Mouse (Mus musculus) midbrain, embryonic 13.5 days (tissue): ENCODE data around the gene Gabrb1. TPM values are rescaled to one million over a fixed set of nuclear protein-coding genes. Genes with fewer than 3 reads are reported as not detected.
A peak's percentile ranks its signal among the peaks of the same experiment; 100 is the strongest.

Source experiments
- ATAC-seq: fragments of 200-750 bp; cut with Nextera tagmentation; 2 replicates; pipeline ENCODE4 v1.8.0; 2017; ENCODE audit warnings: mild to moderate bottlenecking, moderate TSS enrichment, moderate library complexity
- H3K27ac ChIP-seq: fragments of 300-500 bp; sonication (generic); 2 replicates; pipeline ENCODE4 v1.5.1; 2015; ENCODE audit warnings: inconsistent platforms, mild to moderate bottlenecking, moderate library complexity
- H3K27me3 ChIP-seq: fragments of 300-500 bp; sonication (generic); 2 replicates; pipeline ENCODE4 v1.6.1; 2015; ENCODE audit warnings: mild to moderate bottlenecking, inconsistent platforms
- H3K36me3 ChIP-seq: fragments of 300-500 bp; sonication (generic); 2 replicates; pipeline ENCODE4 v1.6.1; 2015; ENCODE audit warnings: mild to moderate bottlenecking, inconsistent platforms
- H3K4me1 ChIP-seq: fragments of 300-500 bp; sonication (generic); replicated peaks from 2 replicates; pipeline ENCODE4 v1.6.1; 2015; ENCODE audit warnings: inconsistent platforms
- H3K4me2 ChIP-seq: fragments of 300-500 bp; sonication (generic); replicated peaks from 2 replicates; pipeline ENCODE4 v1.6.1; 2015; ENCODE audit warnings: moderate library complexity, mild to moderate bottlenecking, inconsistent platforms
- H3K4me3 ChIP-seq: fragments of 300-500 bp; sonication (generic); replicated peaks from 2 replicates; pipeline ENCODE4 v1.5.1; 2015; ENCODE audit warnings: mild to moderate bottlenecking, inconsistent platforms
- H3K9ac ChIP-seq: fragments of 300-500 bp; sonication (generic); replicated peaks from 2 replicates; pipeline ENCODE4 v1.6.1; 2015; ENCODE audit warnings: mild to moderate bottlenecking, inconsistent platforms
- H3K9me3 ChIP-seq: fragments of 300-500 bp; sonication (generic); 2 replicates; pipeline ENCODE4 v1.6.1; 2016; ENCODE audit warnings: mild to moderate bottlenecking, inconsistent platforms
- WGBS: fragments of 180-500 bp; shearing (Covaris S2); methylation state at CpG from one replicate; pipeline ENCODE4 v1.1.7; 2015; 5-methylcytosine and 5-hydroxymethylcytosine counted together
- polyA plus RNA-seq: library from polyadenylated mRNA; unstranded; fragments of >200 nt; fragmentation: Nextera tagmentation; extraction: Ambion mirVana; gene quantifications from 2 replicates; pipeline ENCODE4 v1.2.1, GENCODE M21; 2015

Gene Gabrb1
- polyA plus RNA-seq: 7.8 and 8.8 TPM in 2 replicates

- H3K4me3 ChIP-seq: peak within 1 kb of the TSS; percentile 61
- H3K4me2 ChIP-seq: peak within 1 kb of the TSS; percentile 98
- 1% methylated on average over 47 of the region's 49 CpGs for WGBS
- no peaks in the 10 kb centered on the region for H3K9me3 ChIP-seq
- peaks cover 31% of the 10 kb centered on the region for H3K27me3 ChIP-seq
- peak within 1 kb of the TSS; percentile 57 for H3K9ac ChIP-seq
- H3K4me1 ChIP-seq: peaks cover 16% of the 10 kb centered on the region
- peak; percentile 94 for ATAC-seq
- no peak within 1 kb of the TSS for H3K27ac ChIP-seq
- H3K36me3 ChIP-seq: no peaks in the 10 kb centered on the region
These were observed at the start of gene Gabrb1 for GRCm38 (mm10) chr5:71657482-71658114. TSS of gene Gabrb1 (plus strand) at chr5:71658113.

- H3K27ac ChIP-seq: no peak overlapping the region
- ATAC-seq: no peak
- no peaks in the 10 kb centered on the region for H3K9me3 ChIP-seq
- H3K27me3 ChIP-seq: no peaks in the 10 kb centered on the region
- no peak overlapping the region for H3K4me2 ChIP-seq
- no peaks in the 10 kb centered on the region for H3K4me1 ChIP-seq
- no peak overlapping the region for H3K4me3 ChIP-seq
- H3K36me3 ChIP-seq: no peaks in the 10 kb centered on the region
- WGBS: 84% methylated on average over 1 of the region's 1 CpGs
- H3K9ac ChIP-seq: no peak overlapping the region
These were observed 49.2 kb upstream of the Gabrb1 start for GRCm38 (mm10) chr5:71608735-71609134.

GRCm38 (mm10) chr5:71614311-71614710, 43.6 kb upstream of the Gabrb1 start:
- 93% methylated on average over 1 of the region's 1 CpGs for WGBS
- Histone ChIP-seq H3K4me1 (no peaks in the 10 kb centered on the region), H3K4me3 (no peak overlapping the region), H3K36me3 (no peaks in the 10 kb centered on the region), H3K4me2 (no peak overlapping the region), H3K27ac (no peak overlapping the region), H3K9me3 (no peaks in the 10 kb centered on the region), H3K27me3 (no peaks in the 10 kb centered on the region), H3K9ac (no peak overlapping the region)
- no peak for ATAC-seq

- Histone ChIP-seq H3K4me1 (no peaks in the 10 kb centered on the region), H3K27ac (no peak overlapping the region), H3K9me3 (no peaks in the 10 kb centered on the region), H3K9ac (no peak overlapping the region), H3K36me3 (no peaks in the 10 kb centered on the region), H3K27me3 (no peaks in the 10 kb centered on the region), H3K4me2 (no peak overlapping the region), H3K4me3 (no peak overlapping the region)
- no peak for ATAC-seq
- WGBS: 71% methylated on average over 4 of the region's 4 CpGs
These were observed 41.2 kb upstream of the Gabrb1 start for GRCm38 (mm10) chr5:71616734-71617133.

GRCm38 (mm10) chr5:71627820-71628219, 30.1 kb upstream of the Gabrb1 start:
- no peaks in the 10 kb centered on the region for H3K9me3 ChIP-seq
- no peak overlapping the region for H3K4me3 ChIP-seq
- 96% methylated on average over 3 of the region's 3 CpGs for WGBS
- H3K9ac ChIP-seq: no peak overlapping the region
- H3K36me3 ChIP-seq: no peaks in the 10 kb centered on the region
- no peak overlapping the region for H3K4me2 ChIP-seq
- H3K27me3 ChIP-seq: no peaks in the 10 kb centered on the region
- ATAC-seq: no peak
- no peaks in the 10 kb centered on the region for H3K4me1 ChIP-seq
- H3K27ac ChIP-seq: no peak overlapping the region

- Histone ChIP-seq H3K4me1 (no peaks in the 10 kb centered on the region), H3K27ac (no peak overlapping the region), H3K9ac (no peak overlapping the region), H3K4me2 (no peak overlapping the region), H3K27me3 (no peaks in the 10 kb centered on the region), H3K9me3 (no peaks in the 10 kb centered on the region), H3K36me3 (no peaks in the 10 kb centered on the region), H3K4me3 (no peak overlapping the region)
- WGBS: 90% methylated on average over 10 of the region's 10 CpGs
- ATAC-seq: no peak
These were observed 18.1 kb upstream of the Gabrb1 start for GRCm38 (mm10) chr5:71639804-71640203.

- Histone ChIP-seq H3K36me3 (no peaks in the 10 kb centered on the region), H3K4me1 (no peaks in the 10 kb centered on the region), H3K4me3 (no peak overlapping the region), H3K27me3 (no peaks in the 10 kb centered on the region), H3K27ac (no peak overlapping the region), H3K9ac (no peak overlapping the region), H3K9me3 (no peaks in the 10 kb centered on the region), H3K4me2 (no peak overlapping the region)
- 89% methylated on average over 2 of the region's 2 CpGs for WGBS
- ATAC-seq: no peak
These were observed 9.8 kb upstream of the Gabrb1 start for GRCm38 (mm10) chr5:71648108-71648507.

GRCm38 (mm10) chr5:71654056-71654455, 3.9 kb upstream of the Gabrb1 start:
- Histone ChIP-seq H3K4me3 (no peak overlapping the region), H3K9me3 (no peaks in the 10 kb centered on the region), H3K36me3 (no peaks in the 10 kb centered on the region), H3K4me1 (peaks cover 16% of the 10 kb centered on the region), H3K4me2 (no peak overlapping the region), H3K27me3 (peaks cover 26% of the 10 kb centered on the region), H3K9ac (no peak overlapping the region), H3K27ac (no peak overlapping the region)
- 74% methylated on average over 5 of the region's 5 CpGs for WGBS
- ATAC-seq: no peak

- H3K9me3 ChIP-seq: no peaks in the 10 kb centered on the region
- peak overlapping the region; percentile 61 for H3K4me3 ChIP-seq
- 11% methylated on average over 10 of the region's 10 CpGs for WGBS
- peaks cover 16% of the 10 kb centered on the region for H3K4me1 ChIP-seq
- H3K27ac ChIP-seq: no peak overlapping the region
- no peak for ATAC-seq
- H3K36me3 ChIP-seq: no peaks in the 10 kb centered on the region
- peak overlapping the region; percentile 98 for H3K4me2 ChIP-seq
- H3K9ac ChIP-seq: peak overlapping the region; percentile 57; the same call in 1 of the 2 replicates
- peaks cover 31% of the 10 kb centered on the region for H3K27me3 ChIP-seq
These were observed 1.1 kb upstream of the Gabrb1 start for GRCm38 (mm10) chr5:71656771-71657170.

- Histone ChIP-seq H3K36me3 (no peaks in the 10 kb centered on the region), H3K27me3 (peaks cover 31% of the 10 kb centered on the region), H3K27ac (no peak within 1 kb of the TSS), H3K4me2 (peak within 1 kb of the TSS; percentile 98), H3K9ac (peak within 1 kb of the TSS; percentile 57), H3K4me3 (peak within 1 kb of the TSS; percentile 61), H3K9me3 (no peaks in the 10 kb centered on the region), H3K4me1 (peaks cover 16% of the 10 kb centered on the region)
- WGBS: under 1% methylated on average over 15 of the region's 15 CpGs
- peak; percentile 74 for ATAC-seq
These were observed 193 bp downstream of the Gabrb1 start, which contains the start of gene Gabra4 for GRCm38 (mm10) chr5:71658115-71658497. TSS of gene Gabra4 (minus strand) at chr5:71658308.

GRCm38 (mm10) chr5:71665593-71665992, 7.7 kb downstream of the Gabrb1 start:
- no peak overlapping the region for H3K27ac ChIP-seq
- no peaks in the 10 kb centered on the region for H3K9me3 ChIP-seq
- H3K27me3 ChIP-seq: no peaks in the 10 kb centered on the region
- H3K4me3 ChIP-seq: no peak overlapping the region
- ATAC-seq: no peak
- no peaks in the 10 kb centered on the region for H3K36me3 ChIP-seq
- no peak overlapping the region for H3K9ac ChIP-seq
- H3K4me2 ChIP-seq: no peak overlapping the region
- H3K4me1 ChIP-seq: no peaks in the 10 kb centered on the region
- WGBS: 41% methylated on average over 4 of the region's 4 CpGs

GRCm38 (mm10) chr5:71699696-71700467, 42.0 kb downstream of the Gabrb1 start:
- no peaks in the 10 kb centered on the region for H3K9me3 ChIP-seq
- peak; percentile 1; the same call in 1 of the 2 replicates for ATAC-seq
- peaks cover 5% of the 10 kb centered on the region for H3K4me1 ChIP-seq
- H3K9ac ChIP-seq: peak overlapping the region; percentile 68
- H3K4me2 ChIP-seq: peak overlapping the region; percentile 94
- H3K27me3 ChIP-seq: no peaks in the 10 kb centered on the region
- under 1% methylated on average over 19 of the region's 19 CpGs for WGBS
- H3K27ac ChIP-seq: no peak overlapping the region
- H3K4me3 ChIP-seq: peak overlapping the region; percentile 60
- H3K36me3 ChIP-seq: no peaks in the 10 kb centered on the region
